Mouse (Mus musculus) heart, adult 2 months (tissue): Measurements from ENCODE around the gene Dennd1c.

Experiments used
- CTCF ChIP-seq: fragments of 200-600 bp; IDR thresholded peaks from 2 replicates; pipeline ENCODE4 v1.8.1; 2022; ENCODE audit warnings: antibody characterized with exemption, mild to moderate bottlenecking, moderate library complexity
- EP300 ChIP-seq: fragments of 200-500 bp; IDR thresholded peaks from 2 replicates; pipeline ENCODE4 v1.6.1; 2011; ENCODE audit warnings: low read depth, low read length, control low read depth; ENCODE audit not compliant: insufficient read depth
- POLR2A ChIP-seq: fragments of 200-500 bp; IDR thresholded peaks from 2 replicates; pipeline ENCODE4 v1.6.1; 2011; ENCODE audit warnings: mild to moderate bottlenecking, low read depth, low read length, control low read depth; ENCODE audit not compliant: insufficient read depth

DNA sequence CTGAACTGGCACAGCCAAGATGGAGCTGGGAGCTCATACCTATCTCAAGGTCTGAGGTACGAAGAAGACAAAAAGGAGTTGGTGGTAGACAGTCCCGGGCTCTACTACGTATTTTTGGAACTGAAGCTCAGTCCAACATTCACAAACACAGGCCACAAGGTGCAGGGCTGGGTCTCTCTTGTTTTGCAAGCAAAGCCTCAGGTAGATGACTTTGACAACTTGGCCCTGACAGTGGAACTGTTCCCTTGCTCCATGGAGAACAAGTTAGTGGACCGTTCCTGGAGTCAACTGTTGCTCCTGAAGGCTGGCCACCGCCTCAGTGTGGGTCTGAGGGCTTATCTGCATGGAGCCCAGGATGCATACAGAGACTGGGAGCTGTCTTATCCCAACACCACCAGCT is 28.8 kb upstream of the Dennd1c start:
- TF ChIP-seq CTCF (no peak), POLR2A (no peak), EP300 (no peak)
